Mouse (Mus musculus) forebrain, embryonic 13.5 days (tissue): ENCODE measurements at regions not wholly inside any gene's neighbourhood (a gene's known extent, or its start where the extent isn't known, plus 50 kb on each side); places are given as distances from the start of the nearest gene placed in this dataset.

ENCODE experiments used
- ATAC-seq: fragments of 200-750 bp; cut with Nextera tagmentation; 2 replicates; pipeline ENCODE4 v1.8.0; 2017
- H3K27ac ChIP-seq: fragments of 300-500 bp; sonication (generic); 2 replicates; pipeline ENCODE4 v1.5.1; 2015; ENCODE audit warnings: inconsistent platforms, mild to moderate bottlenecking, moderate library complexity
- H3K27me3 ChIP-seq: fragments of 300-500 bp; sonication (generic); 2 replicates; pipeline ENCODE4 v1.6.1; 2015; ENCODE audit warnings: mild to moderate bottlenecking, inconsistent platforms
- H3K36me3 ChIP-seq: fragments of 300-500 bp; sonication (generic); 2 replicates; pipeline ENCODE4 v1.6.1; 2015; ENCODE audit warnings: mild to moderate bottlenecking, inconsistent platforms; ENCODE audit not compliant: poor library complexity, severe bottlenecking
- H3K4me1 ChIP-seq: fragments of 300-500 bp; sonication (generic); 2 replicates; pipeline ENCODE4 v1.6.1; 2015; ENCODE audit warnings: inconsistent platforms
- H3K4me2 ChIP-seq: fragments of 300-500 bp; sonication (generic); 2 replicates; pipeline ENCODE4 v1.6.1; 2015; ENCODE audit warnings: inconsistent platforms, mild to moderate bottlenecking, moderate library complexity
- H3K4me3 ChIP-seq: fragments of 300-500 bp; sonication (generic); 2 replicates; pipeline ENCODE4 v1.5.1; 2015; ENCODE audit warnings: mild to moderate bottlenecking, inconsistent platforms
- H3K9ac ChIP-seq: fragments of 300-500 bp; sonication (generic); 2 replicates; pipeline ENCODE4 v1.6.1; 2015; ENCODE audit warnings: mild to moderate bottlenecking, inconsistent platforms
- H3K9me3 ChIP-seq: fragments of 300-500 bp; sonication (generic); replicated peaks from 2 replicates; pipeline ENCODE4 v1.6.1; 2016; ENCODE audit warnings: inconsistent platforms
- WGBS: fragments of 180-500 bp; shearing (Covaris S2); methylation state at CpG from one replicate; pipeline ENCODE4 v1.1.7; 2015; 5-methylcytosine and 5-hydroxymethylcytosine counted together

GRCm38 (mm10) chr3:128181221-128181908, 285.2 kb upstream of the Fam241a start:
- WGBS = 79% methylated on average over 7 of the region's 7 CpGs
- H3K27ac ChIP-seq = no peak overlapping the region
- no peaks in the 10 kb centered on the region for H3K36me3 ChIP-seq
- no peaks in the 10 kb centered on the region for H3K27me3 ChIP-seq
- no peak overlapping the region for H3K4me2 ChIP-seq
- ATAC-seq = no peak
- H3K4me1 ChIP-seq = no peaks in the 10 kb centered on the region
- H3K9me3 ChIP-seq = no peaks in the 10 kb centered on the region
- H3K9ac ChIP-seq = no peak overlapping the region
- H3K4me3 ChIP-seq = no peak overlapping the region

GRCm38 (mm10) chr3:128149216-128149615, 253.1 kb upstream of the Fam241a start:
- Histone ChIP-seq H3K4me2 (no peak overlapping the region), H3K9me3 (no peaks in the 10 kb centered on the region), H3K36me3 (no peaks in the 10 kb centered on the region), H3K27me3 (no peaks in the 10 kb centered on the region), H3K4me1 (peaks cover 6% of the 10 kb centered on the region; the same call in 1 of the 2 replicates), H3K27ac (no peak overlapping the region), H3K4me3 (no peak overlapping the region), H3K9ac (no peak overlapping the region)
- peak; percentile 74 for ATAC-seq
- 38% methylated on average over 8 of the region's 8 CpGs for WGBS

- 85% methylated on average over 7 of the region's 7 CpGs for WGBS
These were observed 249.2 kb upstream of the Fam241a start for GRCm38 (mm10) chr3:128145329-128145728.

GRCm38 (mm10) chr3:128127836-128128235, 231.7 kb upstream of the Fam241a start:
- Histone ChIP-seq H3K9ac (no peak overlapping the region), H3K27ac (no peak overlapping the region), H3K4me3 (no peak overlapping the region), H3K4me1 (no peaks in the 10 kb centered on the region), H3K4me2 (no peak overlapping the region), H3K27me3 (no peaks in the 10 kb centered on the region), H3K9me3 (no peaks in the 10 kb centered on the region), H3K36me3 (no peaks in the 10 kb centered on the region)
- no peak for ATAC-seq
- 88% methylated on average over 5 of the region's 5 CpGs for WGBS

More at GRCm38 (mm10) chr3:128145329-128145728, 249.2 kb upstream of the Fam241a start:
- no peak overlapping the region for H3K4me3 ChIP-seq
- no peaks in the 10 kb centered on the region for H3K27me3 ChIP-seq
- no peaks in the 10 kb centered on the region for H3K36me3 ChIP-seq
- H3K27ac ChIP-seq = no peak overlapping the region
- no peak for ATAC-seq
- no peak overlapping the region for H3K4me2 ChIP-seq
- H3K9ac ChIP-seq = no peak overlapping the region
- no peaks in the 10 kb centered on the region for H3K9me3 ChIP-seq
- peaks cover 6% of the 10 kb centered on the region; the same call in 1 of the 2 replicates for H3K4me1 ChIP-seq

GRCm38 (mm10) chr3:128126664-128127063, 230.5 kb upstream of the Fam241a start:
- H3K4me3 ChIP-seq = no peak overlapping the region
- H3K9me3 ChIP-seq = no peaks in the 10 kb centered on the region
- H3K9ac ChIP-seq = no peak overlapping the region
- H3K27ac ChIP-seq = no peak overlapping the region
- H3K27me3 ChIP-seq = no peaks in the 10 kb centered on the region
- H3K4me2 ChIP-seq = no peak overlapping the region
- H3K4me1 ChIP-seq = no peaks in the 10 kb centered on the region
- WGBS = 62% methylated on average over 3 of the region's 3 CpGs
- H3K36me3 ChIP-seq = no peaks in the 10 kb centered on the region
- ATAC-seq = no peak

- H3K36me3 ChIP-seq = no peaks in the 10 kb centered on the region
These were observed 226.0 kb upstream of the Fam241a start for GRCm38 (mm10) chr3:128122111-128122510.

GRCm38 (mm10) chr3:128120647-128121440, 224.7 kb upstream of the Fam241a start:
- H3K27ac ChIP-seq = no peak overlapping the region
- no peaks in the 10 kb centered on the region for H3K9me3 ChIP-seq
- H3K27me3 ChIP-seq = no peaks in the 10 kb centered on the region
- no peak overlapping the region for H3K4me2 ChIP-seq
- 52% methylated on average over 6 of the region's 6 CpGs for WGBS
- H3K36me3 ChIP-seq = no peaks in the 10 kb centered on the region
- no peak for ATAC-seq
- H3K4me1 ChIP-seq = no peaks in the 10 kb centered on the region
- no peak overlapping the region for H3K4me3 ChIP-seq
- H3K9ac ChIP-seq = no peak overlapping the region

More at GRCm38 (mm10) chr3:128122111-128122510, 226.0 kb upstream of the Fam241a start:
- ATAC-seq = no peak
- no peak overlapping the region for H3K9ac ChIP-seq
- H3K4me1 ChIP-seq = no peaks in the 10 kb centered on the region
- H3K4me2 ChIP-seq = no peak overlapping the region
- no peaks in the 10 kb centered on the region for H3K27me3 ChIP-seq
- H3K27ac ChIP-seq = no peak overlapping the region
- 63% methylated on average over 6 of the region's 6 CpGs for WGBS
- H3K9me3 ChIP-seq = no peaks in the 10 kb centered on the region
- no peak overlapping the region for H3K4me3 ChIP-seq

GRCm38 (mm10) chr3:128113209-128113608, 217.1 kb upstream of the Fam241a start:
- Histone ChIP-seq H3K27me3 (no peaks in the 10 kb centered on the region), H3K27ac (no peak overlapping the region), H3K4me2 (no peak overlapping the region), H3K9me3 (no peaks in the 10 kb centered on the region), H3K9ac (no peak overlapping the region), H3K36me3 (no peaks in the 10 kb centered on the region), H3K4me3 (no peak overlapping the region), H3K4me1 (no peaks in the 10 kb centered on the region)
- no peak for ATAC-seq
- 38% methylated on average over 3 of the region's 3 CpGs for WGBS

- H3K4me2 ChIP-seq = no peak overlapping the region
- H3K27me3 ChIP-seq = no peaks in the 10 kb centered on the region
- ATAC-seq = no peak
- 66% methylated on average over 2 of the region's 2 CpGs for WGBS
- H3K27ac ChIP-seq = no peak overlapping the region
- no peak overlapping the region for H3K9ac ChIP-seq
- H3K36me3 ChIP-seq = no peaks in the 10 kb centered on the region
- H3K4me1 ChIP-seq = no peaks in the 10 kb centered on the region
- no peaks in the 10 kb centered on the region for H3K9me3 ChIP-seq
- no peak overlapping the region for H3K4me3 ChIP-seq
These were observed 214.3 kb upstream of the Fam241a start for GRCm38 (mm10) chr3:128110406-128110805.

GRCm38 (mm10) chr3:128104516-128104915, 208.4 kb upstream of the Fam241a start:
- 93% methylated on average over 6 of the region's 6 CpGs for WGBS
- no peaks in the 10 kb centered on the region for H3K36me3 ChIP-seq

GRCm38 (mm10) chr3:128093046-128093445, 196.9 kb upstream of the Fam241a start:
- Histone ChIP-seq H3K9me3 (no peaks in the 10 kb centered on the region), H3K9ac (no peak overlapping the region), H3K27ac (no peak overlapping the region), H3K27me3 (no peaks in the 10 kb centered on the region), H3K4me2 (no peak overlapping the region), H3K36me3 (no peaks in the 10 kb centered on the region), H3K4me1 (peaks cover 6% of the 10 kb centered on the region), H3K4me3 (no peak overlapping the region)
- ATAC-seq = no peak

More at GRCm38 (mm10) chr3:128104516-128104915, 208.4 kb upstream of the Fam241a start:
- ATAC-seq = no peak
- Histone ChIP-seq H3K4me3 (no peak overlapping the region), H3K9me3 (no peaks in the 10 kb centered on the region), H3K4me2 (no peak overlapping the region), H3K9ac (no peak overlapping the region), H3K27me3 (no peaks in the 10 kb centered on the region), H3K4me1 (no peaks in the 10 kb centered on the region), H3K27ac (no peak overlapping the region)

- Histone ChIP-seq H3K4me3 (no peak overlapping the region), H3K9ac (no peak overlapping the region), H3K9me3 (no peaks in the 10 kb centered on the region), H3K4me1 (no peaks in the 10 kb centered on the region), H3K36me3 (no peaks in the 10 kb centered on the region), H3K27ac (no peak overlapping the region), H3K4me2 (no peak overlapping the region), H3K27me3 (no peaks in the 10 kb centered on the region)
- peak; percentile 98 for ATAC-seq
- WGBS = 37% methylated on average over 4 of the region's 4 CpGs
These were observed 192.1 kb upstream of the Fam241a start for GRCm38 (mm10) chr3:128088207-128088606.
